Mouse (Mus musculus): ENCODE data around the gene Ttc7b. TPM values are rescaled to one million over a fixed set of nuclear protein-coding genes. Genes with fewer than 3 reads are reported as not detected.

Gene Ttc7b
- polyA plus RNA-seq, 2 experiments from 2014 or later, result 3.1 to 3.2 TPM

DNA sequence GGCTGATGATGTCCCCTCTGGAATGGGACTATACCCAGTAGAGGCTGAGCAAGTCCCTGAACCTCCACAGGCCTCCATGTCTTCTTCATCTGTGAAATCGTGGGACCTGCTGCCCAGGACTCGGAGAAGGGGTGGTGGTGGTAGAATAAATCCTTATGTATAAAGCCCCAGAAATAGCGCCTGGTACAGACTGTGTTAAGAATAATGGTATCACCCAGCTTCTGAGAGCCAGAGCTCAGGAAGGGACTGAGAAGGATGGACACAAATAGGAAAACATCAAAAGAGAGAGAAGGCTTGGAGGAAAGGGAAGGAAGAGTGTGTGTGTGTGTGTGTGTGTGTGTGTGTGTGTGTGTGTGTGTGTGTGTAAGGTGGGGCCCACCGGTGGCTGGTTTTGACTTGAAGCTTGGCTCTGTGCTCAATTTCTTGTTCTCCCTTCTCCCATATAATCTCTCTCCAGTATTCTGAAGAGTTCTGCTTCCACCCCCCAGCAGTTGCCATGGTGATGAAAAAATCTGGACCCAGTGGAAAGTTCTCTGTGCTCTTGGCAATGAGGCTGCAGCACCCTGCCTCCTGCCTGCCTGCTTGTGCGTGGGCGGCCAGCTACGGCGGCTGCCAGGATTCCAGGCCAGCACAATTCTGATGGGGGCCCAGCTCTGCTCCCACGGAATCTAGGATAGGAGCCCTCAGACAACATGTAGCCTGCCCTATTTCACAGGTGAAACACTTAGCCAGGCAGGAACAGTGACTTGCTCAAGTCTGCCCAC lies 254.9 kb downstream of the Ttc7b start:
- ATAC-seq, result no peak

DNA sequence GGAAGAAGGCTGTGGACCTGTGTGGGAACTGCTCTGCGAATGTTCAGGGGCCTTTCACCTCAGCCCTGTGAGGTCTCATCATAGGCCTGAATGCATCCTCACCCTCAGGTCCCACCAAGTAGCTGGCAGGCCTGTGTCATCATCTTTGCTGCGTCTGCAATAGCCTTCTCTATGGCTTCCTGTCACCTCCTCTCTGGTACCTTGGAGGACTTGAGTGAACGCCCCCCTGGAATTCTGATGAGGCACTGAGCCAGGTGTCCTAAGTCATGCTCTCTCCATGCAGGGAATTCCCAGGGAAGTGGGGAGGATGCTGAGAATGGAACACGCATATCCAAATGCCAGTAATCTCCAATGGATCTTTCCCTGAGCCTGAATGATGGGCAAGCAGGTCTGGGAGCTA lies 255.7 kb downstream of the Ttc7b start:
- no peak for ATAC-seq

- no peak for ATAC-seq
Measured at GRCm38 (mm10) chr12:100262846-100263245, 257.8 kb downstream of the Ttc7b start.

GRCm38 (mm10) chr12:100261761-100262160 lies 258.9 kb downstream of the Ttc7b start:
- ATAC-seq, result no peak

GRCm38 (mm10) chr12:100260151-100260550 lies 260.5 kb downstream of the Ttc7b start:
- no peak for ATAC-seq

DNA sequence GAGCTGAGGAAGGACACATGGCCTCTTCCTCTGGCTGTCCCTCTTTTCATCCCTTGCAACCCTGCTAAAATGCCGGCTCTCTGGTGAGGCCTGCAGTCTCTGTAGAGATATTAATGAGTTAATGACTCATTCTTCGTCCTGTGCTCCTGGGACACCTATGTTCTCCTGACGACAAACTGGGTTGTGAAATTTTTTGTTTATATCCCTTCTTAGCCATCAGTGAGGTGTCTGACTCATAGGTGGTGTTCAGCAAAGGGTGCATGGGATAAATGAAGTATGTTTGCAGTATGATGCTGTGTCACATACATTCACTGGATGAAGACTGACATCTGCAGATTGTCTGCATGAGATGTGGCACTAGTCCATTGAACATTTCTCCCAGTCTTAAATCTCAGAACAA lies 262.8 kb downstream of the Ttc7b start:
- ATAC-seq, result no peak

DNA sequence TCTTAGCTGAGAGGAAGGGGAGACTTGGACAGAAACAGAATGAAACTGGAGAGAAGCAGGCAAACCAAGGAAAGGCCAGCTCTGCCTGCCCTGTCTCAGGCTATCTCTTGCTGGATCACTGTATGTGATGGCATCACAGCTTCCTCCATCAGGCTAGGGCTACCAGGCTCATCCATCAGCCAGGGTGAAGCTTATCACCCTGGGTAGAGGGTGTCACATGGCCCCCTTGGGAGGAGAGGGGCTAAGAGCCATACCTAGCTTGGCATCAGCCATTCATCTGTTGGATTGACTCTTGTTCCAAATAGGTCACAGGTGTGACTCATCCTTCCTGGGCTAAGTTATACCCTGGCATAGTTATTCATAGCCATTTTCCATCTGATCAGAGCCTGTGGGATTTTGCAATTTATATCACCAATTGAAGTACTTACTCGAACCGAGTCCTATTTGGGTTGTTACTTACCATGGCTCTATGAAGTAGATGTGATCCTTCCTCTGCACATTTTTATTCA lies 265.1 kb downstream of the Ttc7b start:
- no peak for ATAC-seq

- no peak for ATAC-seq
Measured at GRCm38 (mm10) chr12:100254471-100254870, 266.2 kb downstream of the Ttc7b start.

Other genes with a start within 250 kb of the Ttc7b start
- 1 to 10 TPM; 3.7 to 7.2 TPM for gene Rps6ka5, start 206.2 kb upstream of the Ttc7b start, polyA plus RNA-seq (2017; shearing (Covaris generic))

All from activated CD4-positive, CD25-positive, alpha-beta regulatory T cell, adult 4 months (primary cell).